Mouse (Mus musculus): ENCODE measurements around the gene Proz.

Gene Proz

GRCm38 (mm10) chr8:13107990-13108638 is 47.4 kb downstream of the Proz start:
- DNase-seq (ENCODE audit: low spot score), result no peak

- DNase-seq (ENCODE audit: low spot score), result no peak
Observed at GRCm38 (mm10) chr8:13108967-13109366, 48.3 kb downstream of the Proz start.

GRCm38 (mm10) chr8:13109416-13109960 is 48.8 kb downstream of the Proz start:
- DNase-seq (ENCODE audit: low spot score), result no peak

GRCm38 (mm10) chr8:13111917-13112316 is 51.2 kb downstream of the Proz start:
- no peak for DNase-seq (ENCODE audit: low spot score)

GRCm38 (mm10) chr8:13113232-13113631 is 52.5 kb downstream of the Proz start:
- DNase-seq (ENCODE audit: low spot score), result no peak

- peak; percentile 65 for DNase-seq (ENCODE audit: low spot score)
Observed at GRCm38 (mm10) chr8:13117096-13117495, 56.4 kb downstream of the Proz start.

GRCm38 (mm10) chr8:13118516-13118915 is 57.8 kb downstream of the Proz start:
- peak; percentile 80 for DNase-seq (ENCODE audit: low spot score)

- DNase-seq (ENCODE audit: low spot score), result no peak
Observed at GRCm38 (mm10) chr8:13120882-13121665, 60.4 kb downstream of the Proz start.

GRCm38 (mm10) chr8:13122887-13123421 is 62.2 kb downstream of the Proz start:
- DNase-seq (ENCODE audit: low spot score), result no peak

GRCm38 (mm10) chr8:13124897-13125296 is 64.2 kb downstream of the Proz start:
- no peak for DNase-seq (ENCODE audit: low spot score)

Measured in adipocyte (in vitro differentiated cells).